Mouse (Mus musculus): Measurements from ENCODE around the gene Plb1.

DNA sequence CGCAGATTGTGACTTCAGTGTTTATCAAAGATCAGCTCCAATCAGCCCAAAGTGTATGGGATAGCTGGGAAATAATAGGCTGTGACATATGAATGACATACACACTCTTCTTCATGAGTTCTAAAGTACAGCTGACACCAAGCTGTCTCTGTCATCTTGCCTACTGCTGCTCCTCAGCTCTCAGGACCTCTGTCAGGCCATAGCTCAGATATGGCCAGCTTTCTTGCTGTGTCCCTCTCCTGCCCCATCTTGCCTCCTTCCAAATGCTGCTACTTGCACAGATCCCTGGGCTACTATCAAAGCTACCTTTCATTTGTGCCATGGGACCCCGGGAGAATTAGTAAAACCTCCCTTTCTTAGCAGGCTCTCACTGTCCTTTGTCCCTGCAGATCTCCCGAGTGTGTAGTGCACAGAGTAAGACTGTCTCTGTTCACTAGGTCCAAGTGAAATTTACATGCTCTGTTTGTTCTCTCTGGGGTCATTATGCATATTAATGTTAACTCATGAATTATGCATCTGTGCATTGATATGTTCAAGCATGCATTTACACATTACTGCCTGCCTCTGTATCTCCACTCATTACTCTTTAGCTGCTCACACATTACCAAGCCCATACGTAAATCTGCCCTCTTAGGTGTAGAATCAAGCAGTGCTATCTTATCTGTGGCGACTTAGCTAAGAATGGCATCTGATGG is 45.6 kb downstream of the Plb1 start:
- TF ChIP-seq POLR2A (IDR thresholded peaks at IDR 0.05; ENCODE audit: control insufficient read depth, low read depth, low read length) (no peak), CTCF (IDR thresholded peaks at IDR 0.05; ENCODE audit: control insufficient read depth, insufficient read depth, insufficient replicate concordance, low read depth, low read length) (no peak)
